Mouse (Mus musculus): ENCODE measurements around the gene Ildr2.

Gene Ildr2

GRCm38 (mm10) chr1:166286231-166286630 is 32.3 kb downstream of the Ildr2 start:
- no peak for DNase-seq

GRCm38 (mm10) chr1:166290562-166290961 is 36.6 kb downstream of the Ildr2 start:
- no peak for DNase-seq

DNA sequence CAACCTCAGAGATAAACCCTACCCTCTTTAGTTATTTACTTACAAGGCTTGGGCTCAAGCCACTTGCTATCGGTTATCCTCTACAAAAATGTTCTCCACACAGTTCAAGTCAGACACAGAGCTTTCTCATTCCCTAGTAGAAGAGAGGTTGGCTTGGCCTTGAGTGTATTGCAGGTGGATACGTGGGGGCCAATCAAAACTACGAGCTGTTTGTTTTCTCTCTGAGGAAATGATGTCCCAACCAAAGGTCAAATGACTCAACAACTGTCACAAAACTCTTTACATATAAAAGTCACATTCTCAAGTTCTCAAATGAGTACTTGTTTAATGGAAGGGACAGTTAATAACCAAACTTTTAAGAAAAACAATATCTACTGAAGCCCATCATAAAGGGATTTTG is 39.1 kb downstream of the Ildr2 start:
- no peak for DNase-seq

GRCm38 (mm10) chr1:166295548-166295947 is 41.6 kb downstream of the Ildr2 start:
- no peak for DNase-seq

DNA sequence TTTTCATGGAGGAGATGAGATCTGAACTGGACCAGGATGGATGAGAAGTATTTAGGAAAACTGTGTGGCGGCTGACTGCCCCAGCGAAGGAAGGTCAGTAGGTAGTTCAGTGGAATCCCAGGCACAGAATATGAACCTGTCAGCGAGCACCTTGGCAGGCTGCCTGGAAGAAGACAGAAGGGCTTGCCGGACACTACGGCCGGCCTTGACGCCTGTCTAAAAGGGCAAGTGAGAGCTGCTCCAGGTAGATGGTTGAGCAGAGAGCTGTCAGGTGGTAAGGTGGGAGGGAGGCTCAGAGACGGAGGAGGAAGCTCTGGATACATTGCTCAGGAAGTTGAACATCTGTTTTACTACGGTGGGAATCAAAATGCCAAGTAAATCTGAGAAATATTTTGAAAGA is 42.4 kb downstream of the Ildr2 start:
- DNase-seq = no peak

DNA sequence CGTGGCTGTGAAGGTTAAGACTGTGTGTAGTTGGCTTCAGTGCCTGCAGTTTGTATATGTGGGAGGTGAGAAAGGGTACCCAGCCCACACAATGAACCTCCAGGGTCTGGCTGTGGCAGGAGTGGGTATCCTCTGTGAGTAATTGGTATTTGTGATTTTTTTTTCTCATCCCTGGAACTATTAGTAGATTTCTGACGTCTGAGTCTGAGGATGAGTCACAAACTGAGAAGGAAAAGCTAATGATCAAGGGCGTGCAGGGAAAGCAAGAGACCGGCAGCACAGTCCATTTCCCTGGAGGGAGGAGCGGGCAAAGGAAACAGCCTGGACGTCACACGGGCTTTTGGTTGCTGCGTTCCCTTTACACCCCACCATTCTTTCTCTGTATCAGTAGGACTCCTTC is 43.0 kb downstream of the Ildr2 start:
- no peak for DNase-seq

DNA sequence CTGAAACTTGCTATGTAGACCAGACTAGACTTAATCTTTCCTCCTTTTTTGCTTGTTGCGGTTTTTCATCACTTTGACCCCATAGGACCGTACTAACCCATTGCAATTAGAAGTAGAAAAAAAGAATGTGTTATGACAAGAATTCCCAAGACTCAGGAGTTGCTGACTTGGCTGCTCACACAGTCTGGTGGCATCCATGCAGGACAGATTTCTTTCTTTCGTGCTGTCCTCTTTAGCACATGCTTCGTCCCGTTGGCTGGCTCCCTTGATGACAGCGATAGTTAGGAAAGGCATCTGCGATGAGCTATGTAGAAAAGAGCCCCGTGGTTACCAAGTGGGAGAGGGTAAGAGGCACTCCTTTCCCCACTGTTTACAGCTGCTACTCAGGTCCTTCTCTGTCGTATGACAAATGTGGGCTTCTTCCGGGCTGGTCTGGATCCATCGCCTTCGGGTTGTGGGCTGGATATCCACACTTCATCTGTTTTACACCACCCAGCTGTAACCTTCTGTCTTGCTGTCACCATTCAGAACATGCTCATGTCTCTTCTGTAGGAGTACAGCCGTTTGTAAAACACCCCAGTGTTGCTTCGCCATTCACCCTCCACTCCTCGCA is 43.7 kb downstream of the Ildr2 start:
- no peak for DNase-seq

GRCm38 (mm10) chr1:166298884-166299283 is 44.9 kb downstream of the Ildr2 start:
- DNase-seq = no peak

- DNase-seq = no peak
These were observed 45.9 kb downstream of the Ildr2 start for GRCm38 (mm10) chr1:166299821-166300220.

GRCm38 (mm10) chr1:166300526-166300925 is 46.6 kb downstream of the Ildr2 start:
- no peak for DNase-seq

DNA sequence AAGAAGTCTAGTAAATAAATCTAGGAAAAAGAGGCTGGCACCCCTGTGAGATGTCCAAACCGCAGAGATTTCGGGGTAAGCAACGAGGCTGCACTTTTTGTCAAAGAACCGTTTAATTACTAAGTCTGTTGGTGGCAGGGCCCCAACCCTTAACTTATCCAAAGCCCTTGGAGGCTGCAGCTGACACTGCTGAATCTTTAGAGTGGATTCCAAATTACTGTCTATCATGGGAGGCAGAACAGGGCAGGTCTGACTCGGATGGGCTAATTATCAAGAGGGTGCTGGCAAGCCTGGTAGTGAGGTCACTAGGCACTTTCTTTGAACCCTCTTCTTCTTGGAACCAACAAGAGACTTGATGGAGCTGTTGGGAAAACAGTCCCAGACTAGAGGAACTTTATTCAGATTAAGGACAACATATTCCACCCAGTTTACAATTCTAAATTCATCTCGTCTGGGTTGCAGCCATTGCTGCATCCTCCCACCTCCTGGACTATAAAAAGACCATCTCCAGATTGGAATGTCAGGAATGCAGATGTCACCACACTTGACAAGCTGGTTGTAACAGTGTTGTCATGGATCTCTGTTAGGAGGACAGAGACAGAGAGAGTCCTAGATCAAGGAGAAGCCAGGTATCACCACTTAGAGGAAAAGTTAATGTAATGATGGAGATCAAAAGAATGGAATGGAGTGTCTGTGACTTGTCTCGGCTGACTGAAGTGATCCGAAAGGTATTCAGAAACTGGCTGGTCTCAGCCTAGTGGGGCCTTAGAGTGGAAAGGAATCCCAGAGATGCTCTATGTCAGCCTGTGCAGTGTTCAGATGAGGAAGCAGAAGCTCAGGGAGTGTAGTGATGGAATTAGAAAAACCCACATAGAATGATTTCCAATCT is 50.7 kb downstream of the Ildr2 start:
- no peak for DNase-seq

- DNase-seq = no peak
These were observed 54.5 kb downstream of the Ildr2 start for GRCm38 (mm10) chr1:166308471-166308850.

GRCm38 (mm10) chr1:166308851-166309715 is 55.1 kb downstream of the Ildr2 start:
- peak; percentile 45 for DNase-seq

DNA sequence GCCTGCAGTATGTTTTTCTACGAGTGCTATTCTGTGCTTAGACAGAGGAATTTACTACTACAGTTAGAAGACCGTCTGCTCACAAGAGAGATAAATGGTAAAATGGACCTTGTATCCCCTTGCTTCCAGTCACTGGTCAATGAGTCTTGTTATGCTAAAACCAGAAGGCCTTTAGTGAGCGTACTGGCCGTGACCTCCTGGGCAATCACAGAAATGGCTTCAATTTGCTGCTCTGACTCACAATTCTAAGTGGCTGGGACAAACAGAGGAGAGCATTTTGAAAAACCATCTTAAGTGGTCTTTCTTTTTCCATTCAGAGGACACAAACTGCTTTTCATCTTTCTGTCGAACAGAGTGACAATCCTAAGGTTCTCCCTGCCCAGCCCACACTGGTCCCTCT is 57.2 kb downstream of the Ildr2 start:
- DNase-seq = no peak

- no peak for DNase-seq
These were observed 59.7 kb downstream of the Ildr2 start for GRCm38 (mm10) chr1:166313637-166314036.

DNA sequence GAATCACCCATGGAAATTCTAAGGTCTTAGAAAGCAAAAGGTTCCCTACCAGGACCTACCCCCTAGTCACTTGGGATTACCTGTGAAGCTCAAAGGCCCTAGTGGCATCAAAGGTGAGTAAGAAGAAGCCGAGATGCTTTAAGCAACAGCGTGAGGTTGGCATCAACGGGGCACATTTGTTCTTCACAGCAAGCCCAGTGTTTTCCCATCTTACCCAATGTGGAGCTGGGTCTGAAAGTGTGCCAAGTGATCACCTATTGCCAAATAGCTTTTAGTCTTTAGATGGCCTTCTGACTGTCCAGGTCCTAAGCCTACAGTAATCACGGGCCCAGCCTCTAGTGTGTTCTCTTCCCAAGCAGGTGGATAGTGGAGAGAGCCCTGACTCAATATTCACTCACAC is 61.8 kb downstream of the Ildr2 start:
- no peak for DNase-seq

- peak; percentile 61 for DNase-seq
These were observed 65.3 kb downstream of the Ildr2 start for GRCm38 (mm10) chr1:166319132-166319698.

DNA sequence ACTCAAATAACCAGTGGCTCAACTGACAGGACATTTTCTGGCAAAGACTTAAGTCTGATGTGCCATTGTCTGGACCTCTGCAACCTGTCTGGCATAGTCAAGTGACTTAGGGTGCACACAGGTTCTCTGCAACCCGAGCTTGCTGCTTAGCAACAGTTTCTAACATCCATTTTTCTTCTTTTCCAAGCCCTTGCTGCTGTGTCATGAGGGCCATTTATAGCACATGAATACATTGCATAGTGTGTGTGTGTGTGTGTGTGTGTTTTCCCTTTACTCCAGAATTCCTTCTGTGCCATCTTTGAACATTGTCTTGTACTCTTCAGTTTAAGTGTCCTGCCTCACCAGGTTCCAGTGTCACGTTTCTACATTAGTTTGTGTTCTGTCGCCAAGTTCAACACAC is 72.5 kb downstream of the Ildr2 start:
- DNase-seq = no peak

- no peak for DNase-seq
These were observed 76.8 kb downstream of the Ildr2 start for GRCm38 (mm10) chr1:166330752-166331151.

GRCm38 (mm10) chr1:166339110-166339509 is 85.2 kb downstream of the Ildr2 start:
- DNase-seq = no peak

- DNase-seq = no peak
These were observed 88.1 kb downstream of the Ildr2 start for GRCm38 (mm10) chr1:166342060-166342459.

GRCm38 (mm10) chr1:166342539-166342938 is 88.6 kb downstream of the Ildr2 start:
- no peak for DNase-seq

DNA sequence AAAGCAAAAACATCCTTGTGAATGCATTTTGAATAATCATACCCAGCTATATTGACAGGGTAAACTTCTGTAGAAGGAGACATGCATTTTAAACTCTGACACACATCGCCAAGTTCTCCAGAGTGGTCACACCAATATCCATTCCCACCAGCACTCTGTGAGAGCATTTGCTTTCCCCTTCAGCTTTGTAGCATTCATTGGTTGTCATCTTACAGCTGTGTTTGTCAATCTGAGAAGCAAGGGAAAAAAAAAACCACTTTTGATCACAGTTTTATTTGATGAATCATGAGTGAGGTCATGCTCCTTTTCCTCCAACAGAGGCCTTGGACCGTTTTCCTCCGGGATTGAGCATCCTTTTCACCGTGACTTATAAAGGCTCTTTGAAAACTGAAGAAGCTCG is 89.6 kb downstream of the Ildr2 start:
- DNase-seq = no peak

Measured in right cerebral cortex, postnatal 4 days (tissue).